Mouse (Mus musculus) forelimb bud, embryonic 11.5 days (tissue): ENCODE results near the gene Olfr324.

Source experiments
- DNase-seq: peaks from one replicate; pipeline ENCODE4 v3.0.0-alpha.2; 2012; ENCODE audit warnings: low read depth, low spot score

Olfr324 gene

DNA sequence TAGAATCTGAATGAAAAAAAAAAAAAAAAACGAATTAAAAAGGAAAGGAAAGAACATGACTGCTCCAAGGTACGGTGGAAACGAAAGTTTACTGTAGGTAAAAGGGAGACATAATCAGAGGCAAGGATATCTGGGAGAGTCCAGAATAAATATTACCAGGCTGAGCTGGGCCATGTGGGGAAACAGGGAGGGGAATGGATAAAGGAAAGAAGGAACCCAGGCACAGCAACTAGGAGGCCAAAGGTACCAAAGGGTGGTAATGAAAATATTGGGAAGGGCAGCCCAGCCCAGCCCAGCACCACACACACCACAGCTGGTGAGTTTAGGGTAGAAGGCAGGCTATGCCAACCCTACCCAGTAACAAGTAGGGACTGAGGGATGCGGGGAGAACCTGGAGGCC, 40.0 kb downstream of the Olfr324 start:
- DNase-seq: no peak

DNA sequence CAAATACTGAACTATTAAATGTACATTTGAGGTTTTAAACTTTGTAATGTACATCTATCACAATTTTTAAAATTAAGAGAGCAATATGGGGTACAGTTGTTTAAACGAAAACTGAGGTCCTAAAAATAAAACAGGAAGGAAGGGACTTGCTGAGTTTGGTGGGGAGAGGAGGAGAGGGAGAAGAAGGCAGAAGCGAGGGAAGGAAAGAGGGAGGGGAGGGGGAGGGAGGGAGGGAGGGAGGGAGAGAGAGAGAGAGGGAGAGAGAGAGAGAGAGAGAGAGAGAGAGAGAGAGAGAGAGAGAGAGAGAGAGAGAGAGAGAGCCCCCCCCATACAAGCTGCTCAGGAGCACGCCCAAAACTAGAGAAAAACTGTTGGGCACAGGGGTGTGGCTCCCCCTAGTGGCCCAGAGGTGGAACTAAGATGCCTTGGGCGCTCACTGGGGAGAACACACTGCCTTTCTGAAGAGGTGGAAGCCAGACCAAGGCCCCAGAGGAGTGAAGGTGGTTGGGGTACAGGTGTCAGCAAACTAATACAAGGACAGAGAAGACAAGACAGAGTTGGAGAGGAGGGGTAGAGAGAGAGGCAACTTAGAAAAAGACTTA, 41.6 kb downstream of the Olfr324 start:
- peak; percentile 63 for DNase-seq

DNA sequence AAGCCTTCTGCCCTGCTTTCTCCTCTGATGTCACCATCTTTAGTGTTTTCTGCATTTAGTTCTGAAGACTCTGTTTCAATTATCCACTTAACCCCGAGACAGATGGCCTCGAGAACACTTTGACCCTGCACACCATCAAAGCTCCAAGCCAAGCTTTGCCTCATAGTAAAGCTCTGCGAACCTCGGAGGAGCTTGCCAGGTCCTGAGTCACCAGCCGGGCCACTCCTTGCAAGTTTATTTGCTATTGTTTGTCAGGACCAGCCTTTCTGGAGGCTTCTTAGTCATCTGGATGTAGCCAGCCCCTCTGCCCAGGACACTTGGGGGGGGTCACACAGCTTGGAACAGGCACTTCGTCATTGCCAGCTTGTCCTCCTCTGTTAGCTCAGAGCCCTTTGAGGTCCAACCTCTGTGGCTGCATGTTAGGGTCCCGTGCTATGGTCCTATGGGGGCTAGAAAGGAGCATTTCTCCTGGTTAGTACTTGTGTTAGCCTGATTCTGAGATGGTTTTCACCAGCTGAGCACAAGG, 43.3 kb downstream of the Olfr324 start:
- DNase-seq: no peak

DNA sequence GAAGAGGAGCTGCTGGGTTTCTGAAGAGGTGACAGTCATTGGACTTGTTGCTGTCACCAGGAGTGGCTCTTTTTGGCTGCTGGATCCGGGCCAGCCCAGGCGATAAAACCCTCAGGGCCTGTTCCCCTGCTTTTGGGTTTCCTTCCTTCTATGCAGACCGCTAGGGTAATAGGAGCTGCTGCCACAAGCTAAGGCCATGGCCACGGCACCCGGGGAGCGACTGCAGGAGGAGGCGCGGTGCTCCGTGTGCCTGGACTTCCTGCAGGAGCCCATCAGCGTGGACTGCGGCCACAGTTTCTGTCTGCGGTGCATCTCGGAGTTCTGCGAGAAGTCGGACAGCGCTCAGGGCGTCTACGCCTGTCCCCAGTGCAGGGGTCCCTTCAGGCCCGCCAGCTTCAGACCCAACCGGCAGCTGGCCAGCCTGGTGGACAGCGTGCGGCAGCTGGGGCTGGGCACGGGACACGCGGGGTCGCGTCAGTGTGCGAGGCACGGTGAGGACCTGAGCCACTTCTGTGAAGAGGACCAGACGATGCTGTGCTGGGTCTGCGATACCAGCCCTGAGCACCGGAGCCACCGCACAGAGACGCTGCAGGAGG, 45.5 kb downstream of the Olfr324 start, which contains the start of gene Trim58:
Trim58 (plus strand) TSS at position 194 of the 596 bp plus-strand sequence.
- DNase-seq: peak; percentile 17

DNA sequence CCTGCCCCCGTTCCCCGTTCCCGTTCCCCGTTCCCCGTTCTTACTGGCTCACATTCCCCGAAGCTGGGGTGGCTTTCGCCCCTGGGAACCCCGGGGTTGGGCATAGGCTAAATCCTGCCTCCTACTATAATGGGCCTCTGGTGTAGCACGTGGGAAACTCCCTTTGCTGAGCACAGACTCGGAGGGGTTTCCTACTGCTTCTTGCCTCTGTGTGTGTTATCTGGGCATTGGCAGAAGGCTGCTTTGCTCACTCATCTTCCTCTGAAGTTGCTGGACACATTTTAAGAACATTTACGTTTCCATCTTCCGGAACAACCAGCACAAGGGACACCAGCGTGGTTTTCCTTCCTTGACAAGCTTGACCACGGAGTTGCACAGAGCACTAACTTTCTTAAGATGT, 46.1 kb downstream of the Olfr324 start:
- DNase-seq: no peak

DNA sequence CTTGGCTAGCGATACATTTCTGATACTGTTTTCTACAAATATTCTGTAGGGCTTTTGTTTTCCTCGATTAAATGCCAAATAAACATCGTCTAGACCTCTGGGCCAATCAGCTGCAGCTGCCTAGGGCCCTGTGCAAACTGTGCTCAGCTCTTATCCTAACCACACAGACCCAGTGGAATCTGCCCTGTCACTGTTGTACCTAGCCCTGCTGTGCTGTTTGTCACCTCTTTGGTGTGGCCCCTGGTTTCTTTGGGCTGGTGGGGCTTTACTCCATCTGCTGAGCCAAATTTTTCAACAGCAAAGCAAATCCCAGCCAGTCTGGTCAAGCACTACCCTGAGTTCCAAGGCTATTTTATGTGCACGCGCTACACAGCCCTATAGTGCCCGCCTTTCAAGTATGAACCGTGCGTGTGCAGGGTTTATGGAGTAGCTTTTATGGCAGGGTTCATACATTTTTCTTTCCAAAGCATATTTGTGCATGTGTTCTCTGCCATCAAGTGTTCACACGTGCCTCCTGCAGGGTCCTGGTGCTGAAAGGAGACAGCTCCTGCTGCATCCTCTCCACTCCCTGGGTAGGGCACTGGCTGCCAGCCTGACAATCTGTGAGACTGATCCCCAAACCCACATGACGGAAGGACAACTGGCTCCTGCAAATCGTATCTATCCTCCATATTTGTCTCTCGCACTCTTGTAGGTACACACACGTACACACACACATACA, 46.9 kb downstream of the Olfr324 start:
- DNase-seq: no peak

DNA sequence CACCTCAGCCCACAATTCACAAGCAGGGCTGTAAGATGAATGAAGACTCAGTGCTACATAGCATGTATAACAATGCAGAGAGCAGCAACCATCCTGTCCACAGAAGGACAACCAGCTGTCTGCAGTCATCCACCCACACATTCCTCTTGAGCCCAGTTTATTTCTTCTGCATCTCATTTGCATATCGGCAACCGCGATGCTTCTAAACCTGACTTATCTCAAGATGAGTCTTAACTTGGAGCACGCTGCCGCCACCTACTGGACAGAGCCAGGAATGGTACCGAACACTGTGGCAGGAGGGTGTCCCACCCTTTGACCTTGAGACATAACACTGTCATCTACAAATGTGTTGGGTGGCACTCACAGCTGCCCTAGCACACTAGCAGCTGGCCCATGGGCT, 48.4 kb downstream of the Olfr324 start:
- peak; percentile 21 for DNase-seq
